Mouse (Mus musculus) heart, postnatal 0 days (tissue): ENCODE results near the gene BC034090.

ENCODE experiments used
- CTCF ChIP-seq: IDR thresholded peaks from 2 replicates; pipeline ENCODE4 v1.5.1; 2016; ENCODE audit warnings: antibody characterized with exemption, control low read depth, low read depth
- EP300 ChIP-seq: IDR thresholded peaks from 2 replicates; pipeline ENCODE4 v1.6.1; 2016; ENCODE audit warnings: antibody characterized with exemption, low read depth

DNA sequence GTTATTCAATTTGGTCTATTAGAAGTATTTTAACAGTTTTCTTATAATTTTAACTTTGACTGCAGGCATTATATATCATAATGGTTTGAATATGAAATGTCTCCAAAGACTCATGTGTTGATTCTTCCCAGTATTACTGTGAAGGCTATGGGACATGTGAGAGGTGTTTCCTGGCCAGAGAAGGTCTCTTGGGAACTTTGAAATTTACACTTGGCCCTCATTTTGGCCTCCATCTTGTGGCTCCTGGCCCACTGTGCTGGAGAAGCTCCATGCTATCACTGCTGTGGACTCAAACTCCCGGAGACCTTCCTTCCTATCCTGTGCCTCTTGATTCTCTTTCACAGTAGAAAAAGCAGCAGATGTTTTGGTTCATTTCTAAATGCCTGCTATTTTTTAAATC is 45.2 kb upstream of the BC034090 start:
- TF ChIP-seq EP300 (no peak), CTCF (no peak)
